Mouse (Mus musculus) layer of hippocampus, adult 18-20 months (tissue): Measurements from ENCODE around the gene Kpna7. TPM values are rescaled to one million over a fixed set of nuclear protein-coding genes. Genes with fewer than 3 reads are reported as not detected.
A peak's percentile ranks its signal among the peaks of the same experiment; 100 is the strongest.
"Not testable (repeated sequence)": the region's sequence is repeated elsewhere in the genome, so short reads cannot be mapped to it uniquely, and the experiment has no call there.

Source experiments
- DNase-seq, 2 experiments: peaks; one replicate each; pipeline ENCODE4 v3.0.0; 2022; ENCODE audit warnings: low spot score in 2 of 2
- total RNA-seq, 2 experiments: library from RNA; stranded (reverse); gene quantifications; 2 replicates each; pipeline ENCODE4 v1.2.3; 2021

Kpna7 gene
- total RNA-seq, 2 experiments from 2014 or later = not detected

DNA sequence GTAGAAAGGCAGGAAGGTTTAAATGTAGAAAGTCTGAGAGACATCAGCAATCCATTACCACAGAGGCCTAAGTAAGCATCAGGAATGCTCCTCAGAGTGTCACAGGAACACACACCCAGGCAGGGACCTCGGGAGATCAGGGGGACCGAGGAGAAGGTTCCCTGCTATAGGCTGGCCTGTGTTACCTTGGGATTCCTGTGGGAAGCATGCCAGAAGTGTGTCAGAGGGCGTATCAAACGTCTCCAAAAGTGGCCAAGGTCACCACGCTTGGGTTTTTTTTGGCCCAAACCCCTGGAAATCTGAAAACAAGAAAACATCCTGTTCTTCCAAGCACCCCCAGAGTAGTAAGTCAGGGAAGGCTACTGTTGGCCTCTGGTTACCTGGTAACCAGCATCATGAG is 51.4 kb downstream of the Kpna7 start, which contains the start of gene Gm4871:
Gene Gm4871 (minus strand): TSS at position 364 of the 400 bp plus-strand sequence.
- not testable (repeated sequence) for DNase-seq

DNA sequence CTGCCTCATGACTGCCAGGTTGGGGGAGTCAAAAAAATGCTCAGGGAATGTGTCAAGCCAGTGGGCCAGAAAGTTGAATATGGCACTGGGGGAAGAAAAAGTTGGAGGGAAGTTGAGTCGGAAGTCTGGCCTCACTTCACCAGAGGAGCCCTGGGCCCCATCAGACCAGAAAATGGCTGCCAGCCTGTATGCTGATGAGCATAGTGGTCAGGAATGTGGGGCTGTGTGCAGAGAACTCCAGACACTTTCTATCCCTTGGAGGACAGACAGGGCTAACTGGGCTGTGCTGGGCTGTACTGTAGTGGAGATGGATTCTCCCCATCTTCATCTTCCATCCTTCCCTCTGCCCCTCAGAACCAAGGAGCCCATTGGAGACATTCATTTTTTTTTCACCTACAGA is 53.4 kb downstream of the Kpna7 start:
- DNase-seq = not testable (repeated sequence)

DNA sequence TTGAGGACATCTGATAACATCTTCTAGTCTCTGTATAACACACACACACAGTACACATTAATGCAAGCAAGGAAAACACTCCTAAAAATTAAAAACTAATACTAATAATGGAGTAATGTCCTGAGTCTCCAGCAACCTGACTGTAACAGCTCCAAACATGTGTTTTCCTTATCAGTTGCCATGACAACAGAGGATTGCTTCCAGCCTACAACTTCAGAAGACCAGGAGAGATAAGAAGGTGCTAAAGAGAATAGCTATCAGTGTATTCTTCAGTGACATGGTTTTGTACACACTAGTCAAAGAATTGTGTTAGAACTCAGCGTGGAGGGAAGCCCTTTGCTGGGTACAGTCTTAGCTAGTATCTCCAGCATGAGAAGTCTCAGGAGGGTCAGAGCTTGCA is 63.1 kb downstream of the Kpna7 start:
- DNase-seq = not testable (repeated sequence)

DNA sequence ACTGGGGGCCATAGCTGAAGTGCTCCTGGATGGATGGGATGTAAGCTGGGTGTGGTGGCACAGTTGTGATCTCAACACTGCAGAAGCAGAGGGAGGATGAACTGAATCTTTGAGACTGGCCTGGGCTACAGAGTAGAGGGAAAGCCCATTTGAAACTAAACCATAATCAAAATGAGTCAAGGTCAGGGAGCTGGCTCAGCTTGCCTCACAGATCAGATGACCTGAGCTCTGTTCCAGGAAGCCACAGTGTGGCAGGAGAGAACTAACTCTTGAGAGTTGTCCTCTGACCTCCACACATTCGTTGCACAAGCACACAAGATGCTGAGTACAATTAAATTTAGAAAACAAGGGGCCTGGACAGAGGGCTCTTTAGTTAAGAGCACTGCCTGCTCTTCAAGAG is 63.6 kb downstream of the Kpna7 start:
- DNase-seq = not testable (repeated sequence)

DNA sequence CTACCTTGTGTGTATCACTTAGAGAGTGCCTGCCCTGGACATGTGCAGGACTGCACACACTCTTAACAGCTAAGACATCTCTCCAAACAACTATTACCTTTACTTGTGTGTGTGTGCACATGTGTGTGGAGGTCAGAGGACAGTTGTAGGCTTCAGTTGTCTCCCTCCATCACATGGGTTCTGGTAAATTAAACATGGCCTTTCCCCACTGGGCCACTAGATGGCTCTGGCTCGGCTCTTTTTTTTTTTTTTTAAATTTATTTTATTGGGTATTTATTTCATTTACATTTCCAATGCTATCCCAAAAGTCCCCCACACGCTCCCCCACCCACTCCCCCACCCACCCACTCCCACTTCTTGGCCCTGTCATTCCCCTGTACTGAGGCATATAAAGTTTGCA is 67.1 kb downstream of the Kpna7 start:
- not testable (repeated sequence) for DNase-seq

DNA sequence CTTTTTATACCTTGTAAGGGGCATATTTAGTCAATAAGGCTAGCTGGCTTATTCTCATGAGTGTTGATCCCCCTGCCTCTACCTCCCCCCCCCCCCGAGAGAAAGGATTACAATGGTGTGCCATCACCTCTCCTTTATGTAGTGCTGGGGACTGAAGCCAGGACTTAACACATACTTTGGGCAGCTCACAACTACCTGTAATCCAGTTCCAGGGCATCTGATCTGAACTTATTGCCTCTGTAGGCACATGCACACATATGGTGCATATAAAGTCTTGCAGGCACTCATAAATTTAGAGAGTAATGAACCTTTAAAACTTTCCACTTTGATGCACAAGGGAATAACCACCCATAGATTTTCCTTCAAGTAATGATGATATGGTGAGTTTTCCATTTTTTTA is 69.6 kb downstream of the Kpna7 start:
- no peak for DNase-seq

DNA sequence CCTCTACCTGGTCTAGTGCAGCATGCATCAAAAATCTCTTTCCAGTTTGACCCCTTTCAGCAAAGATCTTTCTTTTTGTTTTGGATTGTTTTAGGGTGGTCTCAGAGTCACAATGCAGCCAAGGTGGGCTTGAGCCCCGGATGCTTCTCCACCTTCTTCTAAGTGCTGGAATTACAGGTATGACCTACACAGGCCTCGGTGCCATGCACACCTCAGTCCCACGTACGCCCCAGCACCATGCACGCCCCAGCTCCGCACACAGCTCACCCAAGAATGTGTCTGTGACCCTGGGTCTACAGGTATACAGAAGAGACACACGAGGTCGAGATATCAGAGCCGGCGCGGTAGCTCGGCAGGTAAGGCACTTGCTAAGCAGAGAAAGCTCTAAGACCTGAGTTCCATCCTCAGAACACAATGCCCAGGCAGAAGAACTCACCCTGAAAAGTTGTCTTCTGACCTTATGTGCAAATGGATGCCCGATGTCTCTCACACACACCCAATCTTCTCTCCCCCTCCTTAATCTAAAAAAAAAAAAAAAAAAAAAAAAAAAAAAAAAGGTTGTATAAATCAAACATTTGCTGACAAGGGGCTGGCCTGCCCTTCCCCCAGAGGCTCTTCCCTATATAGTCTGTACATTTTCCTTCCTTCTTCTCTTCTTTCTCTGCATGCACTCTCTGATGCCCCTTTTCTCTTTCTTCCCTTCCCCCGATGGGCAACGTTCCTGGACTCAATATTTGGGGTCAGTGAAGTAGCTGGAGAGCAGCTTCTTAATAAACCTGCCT is 74.8 kb downstream of the Kpna7 start:
- DNase-seq = no peak

DNA sequence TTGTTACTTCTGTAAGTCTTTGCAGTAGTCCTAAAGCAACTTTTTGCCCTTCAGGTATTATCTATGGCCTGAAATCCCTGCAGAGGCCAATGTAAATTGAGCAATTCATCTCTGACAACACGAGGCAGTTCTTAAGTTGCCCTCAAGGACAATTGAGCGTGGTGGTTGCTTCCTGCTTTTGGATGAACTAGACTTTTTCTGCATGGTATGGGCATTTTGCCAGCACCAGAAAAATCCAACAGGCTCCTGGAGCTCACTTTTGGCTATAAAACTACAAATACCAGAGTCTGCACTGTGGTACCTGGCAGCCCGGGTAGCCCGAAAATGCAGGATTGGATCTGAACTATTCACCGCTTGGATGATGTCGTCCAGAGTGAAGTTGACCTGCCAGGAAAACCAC is 78.2 kb downstream of the Kpna7 start:
- no peak for DNase-seq

DNA sequence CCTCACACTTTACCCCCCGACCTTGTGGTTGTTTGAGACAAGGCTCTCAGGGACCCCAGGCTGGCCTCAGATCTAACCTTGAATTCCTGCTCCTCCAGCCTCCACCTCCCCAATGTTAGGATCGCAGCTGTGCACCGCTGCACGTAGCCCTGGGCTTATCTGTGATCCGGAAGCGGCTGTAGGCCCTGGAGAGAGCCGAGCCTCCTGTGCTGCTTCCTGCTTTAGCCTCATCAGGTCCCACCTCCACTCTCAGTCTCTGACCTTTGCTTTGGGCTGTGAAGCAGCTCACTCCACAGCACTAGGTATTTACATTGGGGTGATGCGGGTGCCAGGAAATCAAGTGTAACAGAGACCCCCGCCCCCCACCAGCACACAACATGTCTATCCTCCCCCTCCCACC is 79.3 kb downstream of the Kpna7 start:
- DNase-seq = no peak

DNA sequence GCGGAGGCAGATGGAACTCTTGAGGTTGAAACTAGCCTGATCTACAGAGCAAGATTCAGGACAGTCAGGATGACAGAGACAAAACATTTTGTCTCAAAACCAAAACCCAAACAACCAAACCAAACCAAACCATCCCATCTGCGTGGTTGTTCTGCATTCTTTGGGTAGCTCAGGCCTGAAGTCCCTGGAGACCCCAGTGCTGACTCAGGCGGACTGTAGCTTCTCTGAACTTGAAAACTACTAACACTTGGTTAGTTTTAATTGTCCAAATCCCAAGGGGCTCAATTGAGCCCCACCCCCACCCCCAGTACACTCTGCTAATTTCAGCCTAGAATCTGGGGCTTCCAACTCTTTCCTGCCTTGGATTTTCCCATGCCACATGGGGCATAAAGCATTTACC is 80.5 kb downstream of the Kpna7 start:
- no peak for DNase-seq

DNA sequence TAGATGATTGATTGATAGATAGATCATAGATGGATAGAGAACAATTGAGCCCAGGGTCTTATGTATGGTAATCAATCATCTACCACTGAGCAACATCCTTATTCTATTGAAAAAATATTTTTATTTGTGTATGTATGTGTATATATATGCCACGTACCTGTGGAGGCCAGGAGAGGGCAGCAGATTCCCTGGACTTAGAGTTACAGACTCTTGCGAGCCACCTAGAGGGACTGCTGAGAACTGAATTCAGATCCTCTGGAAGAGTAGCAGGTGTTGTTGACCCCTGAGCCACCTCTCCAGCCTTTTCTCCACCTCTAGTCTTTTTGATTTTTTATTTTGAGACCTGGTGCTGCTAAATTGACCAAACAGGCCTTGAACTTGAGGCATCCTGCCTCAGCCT is 85.3 kb downstream of the Kpna7 start:
- DNase-seq = no peak

DNA sequence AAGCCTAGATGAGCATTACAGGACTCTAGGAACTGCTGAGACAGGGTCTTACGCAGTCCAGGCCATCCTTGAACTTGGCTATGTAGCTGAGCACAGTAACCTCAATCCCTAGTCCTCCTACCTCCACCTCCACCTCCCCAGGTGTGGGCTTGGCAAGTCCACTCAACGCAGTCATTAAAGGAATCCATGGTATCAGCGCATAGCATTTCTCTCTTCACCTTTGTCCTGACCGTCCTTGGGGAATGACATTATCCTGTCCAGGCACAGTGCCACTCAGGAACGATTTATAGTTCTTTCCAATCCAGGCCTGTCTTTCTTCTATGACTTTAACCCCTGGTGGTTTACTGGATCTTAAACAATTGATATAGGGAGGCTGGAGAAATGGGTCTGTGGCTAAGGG is 93.3 kb downstream of the Kpna7 start:
- no peak for DNase-seq

DNA sequence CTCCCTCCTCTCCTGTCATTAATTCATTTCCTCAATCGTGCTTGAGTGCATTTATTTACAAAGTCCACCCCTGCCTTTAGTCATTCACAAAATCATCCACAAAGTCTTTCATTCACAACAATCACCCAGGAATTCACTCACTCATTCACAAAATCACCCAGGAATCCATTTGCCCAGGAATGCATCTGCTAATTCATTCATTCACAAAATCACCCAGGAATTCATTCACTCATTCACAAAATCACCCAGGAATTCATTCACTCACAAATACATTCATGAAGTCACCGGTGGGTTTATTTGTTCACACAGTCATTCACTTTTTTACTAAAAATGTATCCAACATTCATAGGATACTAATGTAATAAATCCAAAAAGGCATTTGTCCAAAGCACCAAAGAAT is 93.8 kb downstream of the Kpna7 start:
- no peak for DNase-seq

DNA sequence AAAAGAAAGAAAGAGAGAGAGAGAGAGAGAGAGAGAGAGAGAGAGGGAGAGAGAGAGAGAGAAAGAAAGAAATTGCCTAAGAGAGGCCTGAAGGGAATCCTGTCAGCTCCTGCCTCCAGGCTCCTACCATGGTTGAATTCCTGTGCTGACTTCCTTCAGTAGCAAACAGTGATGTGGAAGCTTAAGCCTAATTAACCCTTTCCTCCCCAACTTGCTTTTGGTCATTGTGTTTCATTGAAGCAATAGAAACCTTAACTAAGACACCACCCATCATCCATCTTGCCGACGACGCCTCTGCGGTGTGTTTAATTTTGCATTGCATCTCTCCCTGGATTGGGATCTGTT is 94.8 kb downstream of the Kpna7 start:
- DNase-seq = no peak

DNA sequence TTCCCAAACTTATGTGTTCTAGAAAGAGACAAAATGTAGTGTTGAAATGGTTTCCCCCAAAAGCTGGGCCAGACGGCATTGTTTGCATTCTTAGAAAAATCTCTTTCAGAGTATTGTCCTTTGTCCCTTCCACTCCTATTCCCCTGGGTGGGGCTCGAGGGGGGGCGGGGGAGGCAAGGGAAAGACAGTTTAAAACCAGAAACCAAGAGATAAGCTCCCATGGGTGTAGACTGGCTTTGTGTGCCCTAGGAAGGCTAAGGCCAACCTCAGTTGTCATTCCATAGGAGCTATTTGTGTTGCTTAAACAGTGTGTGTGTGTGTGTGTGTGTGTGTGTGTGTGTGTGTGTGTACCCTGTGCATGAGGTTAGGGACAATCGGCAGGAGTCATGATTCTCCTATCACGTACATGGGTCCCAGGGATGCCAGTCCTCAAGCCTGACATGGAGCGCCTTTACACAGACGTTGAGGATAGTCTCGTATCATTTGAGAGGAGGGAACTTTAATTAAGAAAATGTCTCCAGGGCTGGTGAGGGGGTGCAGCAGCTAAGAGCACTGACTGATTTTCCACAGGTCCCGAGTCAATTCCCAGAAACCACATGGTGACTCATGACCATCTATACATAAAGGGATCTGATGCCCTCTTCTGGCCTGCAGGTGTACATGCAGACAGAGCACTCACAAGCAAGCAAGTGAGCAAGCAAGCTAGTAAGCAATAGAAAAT is 95.3 kb downstream of the Kpna7 start:
- DNase-seq = peak; percentile 33 to 79

DNA sequence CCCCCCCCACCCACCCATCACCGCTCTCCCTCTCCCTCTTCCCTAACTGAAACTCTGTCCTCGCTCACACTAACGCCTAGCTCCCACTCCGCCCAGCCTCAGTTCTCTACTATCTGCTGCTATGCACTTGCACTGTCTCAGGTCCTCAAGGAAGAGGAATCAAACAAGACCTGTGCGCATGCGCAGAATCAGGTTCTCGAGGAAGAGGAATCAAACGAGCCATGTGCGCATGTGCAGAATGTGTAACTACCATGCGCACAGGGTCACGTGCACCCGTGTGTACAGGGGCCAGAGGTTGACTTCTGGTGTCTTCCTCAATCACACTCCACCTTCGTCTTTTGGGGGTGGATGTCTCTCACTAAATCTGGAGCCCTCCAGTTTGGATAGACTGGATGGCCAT is 96.3 kb downstream of the Kpna7 start:
- no peak for DNase-seq

DNA sequence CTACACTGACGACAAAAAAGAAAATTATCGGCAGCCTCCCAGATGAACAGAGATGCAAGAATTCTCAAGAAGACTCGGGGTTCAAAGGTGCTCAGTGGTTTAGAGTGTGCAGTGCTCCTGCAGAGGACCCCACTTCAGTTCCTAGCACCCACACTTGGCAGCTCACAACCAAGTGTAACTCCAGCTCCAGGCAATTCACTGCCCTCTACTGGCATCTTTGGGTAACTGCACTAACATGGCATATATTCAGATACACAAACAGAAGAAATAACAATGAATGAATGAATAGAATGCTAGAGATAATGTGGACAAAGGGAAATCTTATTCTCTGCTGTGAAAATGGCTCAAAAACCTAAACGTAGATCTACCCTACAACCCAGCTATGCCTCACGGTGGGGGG is 99.0 kb downstream of the Kpna7 start:
- no peak for DNase-seq

DNA sequence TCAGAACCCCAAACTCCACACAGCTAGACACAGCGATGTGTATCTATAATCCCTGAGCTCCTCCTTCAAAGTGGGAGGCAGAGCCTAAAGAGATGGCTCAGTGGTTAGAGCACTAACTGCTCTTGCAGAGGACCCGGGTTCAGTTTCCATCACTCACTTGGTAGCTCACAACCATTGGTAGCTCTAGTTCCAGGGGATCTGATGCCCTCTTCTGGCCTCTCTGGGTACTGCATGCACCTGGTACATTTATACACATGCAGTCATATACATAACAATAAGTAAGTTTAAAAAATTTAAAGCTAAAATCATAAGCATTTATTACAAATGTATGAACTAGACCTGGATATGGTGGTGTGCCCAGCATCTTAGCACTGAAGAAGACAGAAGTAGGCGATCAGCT is 100.6 kb downstream of the Kpna7 start:
- DNase-seq = no peak

DNA sequence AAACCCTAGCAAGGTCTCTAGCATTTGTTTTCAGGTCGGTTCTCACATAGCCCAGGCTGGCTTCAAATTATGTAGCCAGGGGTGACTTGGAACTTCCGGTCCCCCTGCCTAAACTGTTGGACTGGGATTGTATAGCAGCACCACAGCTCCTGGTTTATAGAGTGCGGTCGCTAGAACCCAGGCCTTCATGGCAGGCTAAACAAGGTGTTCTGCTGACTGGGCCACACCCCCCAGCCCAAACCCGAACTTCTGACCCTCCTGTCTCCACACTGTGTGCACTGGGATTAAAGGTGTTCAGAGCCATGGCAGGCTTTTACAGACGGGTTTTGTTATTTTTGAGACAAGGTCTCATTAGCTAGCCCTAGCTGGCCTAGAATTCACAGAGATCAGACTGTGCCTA is 104.7 kb downstream of the Kpna7 start:
- DNase-seq = no peak

DNA sequence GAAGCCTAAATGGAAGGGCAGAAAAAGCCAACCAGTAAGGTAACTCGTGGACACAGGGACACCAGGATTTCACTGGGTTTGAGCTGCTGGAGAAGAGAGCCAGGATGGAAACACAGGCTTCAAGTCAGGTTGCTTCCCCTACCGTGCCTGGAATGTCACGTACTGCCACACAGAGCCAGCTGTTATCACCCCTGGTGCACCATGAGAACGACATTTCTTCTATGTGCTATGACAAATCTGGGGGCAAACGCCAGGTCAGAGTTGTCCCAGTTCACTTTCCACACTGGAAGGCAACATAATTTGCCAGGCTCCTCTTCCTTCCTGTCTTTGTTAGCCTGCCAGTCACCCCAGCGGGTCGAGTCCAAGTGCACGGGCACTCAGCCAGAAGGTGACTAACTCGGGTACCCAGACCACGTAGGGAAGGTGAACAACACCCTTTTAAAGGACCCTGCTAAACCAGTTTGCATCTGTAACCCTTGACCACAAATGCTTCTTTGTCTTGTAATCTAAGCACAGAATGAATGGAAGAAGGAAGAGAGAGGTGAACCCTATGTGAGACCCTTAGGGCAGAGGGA is 105.2 kb downstream of the Kpna7 start:
- DNase-seq = no peak

DNA sequence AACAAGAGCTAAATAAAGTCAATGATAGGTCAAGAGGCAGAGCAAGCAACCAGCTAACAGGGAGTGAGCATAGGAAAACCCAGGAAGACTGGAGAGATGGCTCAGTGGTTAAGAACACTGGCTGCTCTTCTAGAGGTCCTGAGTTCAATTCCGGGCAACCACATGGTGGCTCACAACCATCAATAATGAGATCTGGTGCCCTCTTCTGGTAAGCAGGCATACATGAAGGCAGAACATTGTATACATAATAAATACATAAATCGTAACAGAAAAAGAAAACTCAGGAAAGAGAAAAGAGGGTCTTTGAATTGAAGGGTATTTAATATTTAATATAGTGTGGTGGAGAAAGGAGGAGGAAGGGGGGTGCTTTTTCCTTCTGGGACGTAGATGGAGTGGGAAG is 112.6 kb downstream of the Kpna7 start:
- DNase-seq = no peak

DNA sequence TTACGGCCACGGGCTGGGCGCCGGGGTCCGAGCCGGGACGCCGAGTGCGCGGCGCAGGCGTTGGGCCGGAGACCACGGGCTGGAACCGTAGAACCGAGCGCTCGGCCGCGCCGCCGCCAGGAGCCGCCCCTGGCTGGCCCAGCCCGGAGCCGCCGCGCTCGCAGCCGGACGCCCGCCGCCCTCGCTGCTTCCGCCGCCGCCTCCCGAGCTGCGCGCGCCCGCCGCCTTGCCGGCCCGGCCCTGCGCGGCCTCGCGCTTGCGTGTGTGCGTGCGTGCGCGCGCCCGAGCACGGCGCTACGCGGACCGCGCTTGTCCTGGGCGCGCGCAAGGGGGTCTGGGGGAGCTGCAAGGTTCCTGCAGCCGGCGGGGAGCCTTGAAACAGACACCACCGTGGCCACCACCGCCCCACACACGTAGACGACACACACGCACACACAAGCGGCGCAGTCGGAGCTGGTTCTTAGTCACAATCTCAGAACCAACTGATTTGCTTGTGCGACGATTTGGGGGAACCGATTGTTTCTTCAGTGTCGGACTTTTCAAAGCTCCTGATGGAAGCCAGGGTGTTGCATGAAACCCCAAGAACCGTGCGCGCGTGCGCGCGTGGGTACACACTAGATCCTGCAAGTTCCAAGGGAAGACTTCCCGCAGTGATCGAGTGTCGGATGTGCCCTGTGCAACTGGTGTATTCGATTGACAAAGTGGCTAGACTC is 118.0 kb downstream of the Kpna7 start, which contains the start of gene Smurf1:
Gene Smurf1 (minus strand): TSS at position 209 of the 713 bp plus-strand sequence.
- DNase-seq = peak; percentile 77 to 84
